Mouse (Mus musculus) CH12.LX (cell line): ENCODE data around the gene 4921507P07Rik. TPM values are rescaled to one million over a fixed set of nuclear protein-coding genes. Genes with fewer than 3 reads are reported as not detected.

Experiments
- DNase-seq: peaks from one replicate; pipeline ENCODE4 v3.0.0-alpha.2; 2013; ENCODE audit errors: extremely low read depth
- H3K27ac ChIP-seq: 2 replicates; pipeline ENCODE4 v1.5.1; 2012; ENCODE audit warnings: low read depth, mild to moderate bottlenecking, control low read depth, moderate library complexity; ENCODE audit not compliant: insufficient read depth
- H3K27me3 ChIP-seq: replicated peaks from 2 replicates; pipeline ENCODE3; 2012; ENCODE audit warnings: inconsistent platforms
- H3K36me3 ChIP-seq, 2 experiments: replicated peaks in 1 of 2; 2 replicates each; pipeline versions ENCODE3 to v1.6.1; 2012; ENCODE audit warnings: inconsistent platforms in 1 of 2, low read length in 1 of 2, mild to moderate bottlenecking in 1 of 2, mixed read lengths in 1 of 2, moderate library complexity in 1 of 2; ENCODE audit not compliant: control insufficient read depth in 1 of 2, insufficient read depth in 1 of 2
- H3K4me1 ChIP-seq, 2 experiments: 2 replicates each; pipeline ENCODE4 v1.6.1; 2012; ENCODE audit warnings: inconsistent platforms in 1 of 2, moderate library complexity in 1 of 2; ENCODE audit not compliant: insufficient read depth in 2 of 2, control insufficient read depth in 1 of 2
- H3K4me2 ChIP-seq: 2 replicates; pipeline ENCODE4 v1.6.1; 2012; ENCODE audit warnings: low read depth, mild to moderate bottlenecking, control low read depth; ENCODE audit not compliant: poor library complexity, insufficient read depth, severe bottlenecking
- H3K4me3 ChIP-seq, 3 experiments: fragments of 150-350 bp in 1 of 3; sonication (generic) in 1 of 3; replicated peaks in 1 of 3; 2 replicates each; pipeline versions ENCODE3 to v1.5.1; 2011 to 2012; ENCODE audit warnings: low read depth in 2 of 3, low read length in 2 of 3, mild to moderate bottlenecking in 2 of 3, moderate library complexity in 2 of 3, control low read depth in 1 of 3, improper control_type of control experiment in 1 of 3, inconsistent platforms in 1 of 3, mixed read lengths in 1 of 3; ENCODE audit not compliant: poor library complexity in 1 of 3
- H3K79me2 ChIP-seq: replicated peaks from 2 replicates; pipeline ENCODE4 v1.6.1; 2012; ENCODE audit warnings: mild to moderate bottlenecking, moderate library complexity; ENCODE audit not compliant: control insufficient read depth, poor library complexity, insufficient read depth, severe bottlenecking; ENCODE audit errors: extremely low read depth
- H3K9ac ChIP-seq: 2 replicates; pipeline ENCODE4 v1.6.1; 2012; ENCODE audit warnings: low read depth, mild to moderate bottlenecking, control low read depth, moderate library complexity; ENCODE audit not compliant: insufficient read depth
- H3K9me3 ChIP-seq: replicated peaks from 2 replicates; pipeline ENCODE3; 2012; ENCODE audit warnings: low read length, inconsistent platforms, mixed read lengths
- CHD1 ChIP-seq: IDR thresholded peaks from 2 replicates; pipeline ENCODE4 v1.6.1; 2012; ENCODE audit warnings: low read depth, low read length, improper control_type of control experiment, inconsistent platforms
- CTCF ChIP-seq, 2 experiments: IDR thresholded peaks in 1 of 2; conservative IDR thresholded peaks in 1 of 2; 2 replicates each; pipeline ENCODE4 v1.5.1; 2011 to 2012; ENCODE audit warnings: low read depth in 2 of 2, low read length in 2 of 2, improper control_type of control experiment in 1 of 2, inconsistent platforms in 1 of 2, mild to moderate bottlenecking in 1 of 2, moderate library complexity in 1 of 2
- E2F4 ChIP-seq: IDR thresholded peaks from 2 replicates; pipeline ENCODE4 v1.6.1; 2011; ENCODE audit warnings: low read depth, low read length, improper control_type of control experiment; ENCODE audit not compliant: insufficient replicate concordance
- EP300 ChIP-seq: IDR thresholded peaks from 2 replicates; pipeline ENCODE4 v1.6.1; 2011; ENCODE audit warnings: low read length, improper control_type of control experiment
- HCFC1 ChIP-seq: IDR thresholded peaks from 2 replicates; pipeline ENCODE4 v1.6.1; 2012; ENCODE audit warnings: low read depth, mild to moderate bottlenecking, inconsistent platforms, low read length, improper control_type of control experiment
- IRF4 ChIP-seq: IDR thresholded peaks from 2 replicates; pipeline ENCODE4 v1.6.1; 2014; ENCODE audit warnings: low read depth, mild to moderate bottlenecking, inconsistent platforms, low read length, improper control_type of control experiment
- JUN ChIP-seq: IDR thresholded peaks from 2 replicates; pipeline ENCODE4 v1.6.1; 2011; ENCODE audit warnings: low read depth, mild to moderate bottlenecking, low read length, improper control_type of control experiment, moderate library complexity; ENCODE audit not compliant: insufficient read depth
- JUND ChIP-seq: conservative IDR thresholded peaks from 2 replicates; pipeline ENCODE4 v1.6.1; 2011; ENCODE audit warnings: low read depth, low read length, improper control_type of control experiment
- KAT2A ChIP-seq: IDR thresholded peaks from 2 replicates; pipeline ENCODE4 v1.6.1; 2012; ENCODE audit warnings: low read length, improper control_type of control experiment, inconsistent platforms; ENCODE audit not compliant: insufficient replicate concordance
- MEF2A ChIP-seq: IDR thresholded peaks from 2 replicates; pipeline ENCODE4 v1.6.1; 2014; ENCODE audit warnings: low read depth, mild to moderate bottlenecking, inconsistent platforms, low read length, improper control_type of control experiment, borderline replicate concordance
- MXI1 ChIP-seq: IDR thresholded peaks from 2 replicates; pipeline ENCODE4 v1.6.1; 2011; ENCODE audit warnings: mild to moderate bottlenecking, low read depth, low read length, improper control_type of control experiment
- MYC ChIP-seq: IDR thresholded peaks from 2 replicates; pipeline ENCODE4 v1.6.1; 2011; ENCODE audit warnings: low read depth, mild to moderate bottlenecking, improper control_type of control experiment, low read length
- RAD21 ChIP-seq: IDR thresholded peaks from 2 replicates; pipeline ENCODE4 v1.6.1; 2011; ENCODE audit warnings: low read depth, mild to moderate bottlenecking, low read length, improper control_type of control experiment, moderate library complexity
- SIN3A ChIP-seq: IDR thresholded peaks from 2 replicates; pipeline ENCODE4 v1.6.1; 2012; ENCODE audit warnings: low read length, improper control_type of control experiment, inconsistent platforms
- TCF12 ChIP-seq: IDR thresholded peaks from 2 replicates; pipeline ENCODE4 v1.6.1; 2014; ENCODE audit warnings: low read depth, mild to moderate bottlenecking, inconsistent platforms, low read length, improper control_type of control experiment
- ZKSCAN1 ChIP-seq: IDR thresholded peaks from 2 replicates; pipeline ENCODE4 v1.6.1; 2012; ENCODE audit warnings: low read depth, inconsistent platforms, low read length, improper control_type of control experiment, borderline replicate concordance
- dilution Hi-C: fragments of 300-500 bp; cut with MboI; formaldehyde crosslinking; loops from 2 replicates; pipeline ENCODE4 v1.14.3; 2020; ENCODE audit warnings: low sequenced_read_pairs; ENCODE audit not compliant: extremely low pct_unique_long_range_greater_than_20kb, extremely low pct_ligation_motif_present
- in situ Hi-C: fragments of 300-500 bp; cut with MboI; formaldehyde crosslinking; loops from 3 replicates; pipeline ENCODE4 v1.14.3; 2019; ENCODE audit warnings: low sequenced_read_pairs, low pct_ligation_motif_present, low pct_unique_long_range_greater_than_20kb, mixed read lengths
- polyA plus RNA-seq: library from polyadenylated mRNA; unstranded; fragments of >175 nt; gene quantifications from 2 replicates; pipeline ENCODE4 v1.2.1, GENCODE M21; 2012; ENCODE audit warnings: low read depth; ENCODE audit not compliant: insufficient read length
- total RNA-seq, 2 experiments: library from RNA; depleted of rRNA; stranded (reverse); fragments of 300-350 nt in 1 of 2; fragments of >200 nt in 1 of 2; gene quantifications; 2 replicates each; pipeline ENCODE4 v1.2.3; 2012 to 2014

4921507P07Rik gene
- total and polyA plus RNA-seq, 3 experiments, result 0.13 TPM; not detected in 2

- TF ChIP-seq MEF2A, result no peak
- TF ChIP-seq MXI1, result no peak
- no peak for TF ChIP-seq RAD21
- TF ChIP-seq JUND, result no peak
- no peak for TF ChIP-seq SIN3A
- no peak for TF ChIP-seq HCFC1
- TF ChIP-seq CHD1, result no peak
- TF ChIP-seq MYC, result no peak
- TF ChIP-seq CTCF (conservative IDR thresholded peaks at IDR 0.05 in 1 of 2, IDR thresholded peaks at IDR 0.05 in 1 of 2; ENCODE audit: low read depth in 2 of 2, low read length in 2 of 2), result no peak
- no peak for TF ChIP-seq ZKSCAN1
- TF ChIP-seq TCF12, result no peak
- TF ChIP-seq E2F4, result no peak
- TF ChIP-seq EP300, result no peak
- no peak for TF ChIP-seq JUN
- TF ChIP-seq KAT2A, result no peak
- no peak for TF ChIP-seq IRF4
- Histone ChIP-seq H3K4me2 (no peak overlapping the region), H3K27ac (no peak overlapping the region), H3K9ac (no peak overlapping the region), H3K4me3 (no peak overlapping the region), H3K27me3 (no peaks in the 10 kb centered on the region), H3K4me1 (no peaks in the 10 kb centered on the region), H3K36me3 (no peaks in the 10 kb centered on the region), H3K79me2 (no peaks in the 10 kb centered on the region), H3K9me3 (no peaks in the 10 kb centered on the region)
- no peak for DNase-seq
- in situ Hi-C loops (loop anchor here (5.0 kb wide), 1 partner anchor 207 kb away; no protein-coding TSS in a partner anchor), dilution Hi-C loops (no loop called here)
Measured at GRCm38 (mm10) chr6:50524261-50524896, 72.1 kb downstream of the 4921507P07Rik start.

Other genes with a start within 250 kb of the 4921507P07Rik start
- 7.7 and 8.1 TPM in 2 replicates for gene Osbpl3, start 140.4 kb downstream of the 4921507P07Rik start, total RNA-seq (2012; rRNA removed)
- 2.2 and 2.7 TPM in 2 replicates for gene Osbpl3, start 140.4 kb downstream of the 4921507P07Rik start, total RNA-seq (2014; rRNA removed)
- gene Osbpl3, start 140.4 kb downstream of the 4921507P07Rik start, polyA plus RNA-seq, result 3.5 and 3.8 TPM in 2 replicates
- gene Cycs, start 30.1 kb downstream of the 4921507P07Rik start, total RNA-seq (2012; rRNA removed), result 44.6 and 78.9 TPM in 2 replicates
- gene Cycs, start 30.1 kb downstream of the 4921507P07Rik start, total RNA-seq (2014; rRNA removed), result 122 and 137 TPM in 2 replicates
- 23.0 and 34.2 TPM in 2 replicates for gene Cycs, start 30.1 kb downstream of the 4921507P07Rik start, polyA plus RNA-seq
- not detected in 2 replicates for gene Npvf, start 57.8 kb upstream of the 4921507P07Rik start, total RNA-seq (2012; rRNA removed)
- gene Npvf, start 57.8 kb upstream of the 4921507P07Rik start, total RNA-seq (2014; rRNA removed), result not detected in 2 replicates
- gene Npvf, start 57.8 kb upstream of the 4921507P07Rik start, polyA plus RNA-seq, result not detected in 2 replicates